Mouse (Mus musculus): Measurements from ENCODE around the gene Parpbp. TPM values are rescaled to one million over a fixed set of nuclear protein-coding genes. Genes with fewer than 3 reads are reported as not detected.

The Parpbp gene
- total RNA-seq, 4 experiments from 2014 or later = 0.56 to 1.5 (median 0.86) TPM

Other genes with a start within 250 kb of the Parpbp start
- not detected for gene Pmch, start 55.9 kb downstream of the Parpbp start, total RNA-seq (2022)
- 10 to 100 TPM; 10.3 to 13.7 (median 10.7) TPM for gene Nup37, start 51 bp upstream of the Parpbp start, total RNA-seq (2022)
- 10 to 100 TPM; 51.0 to 61.8 (median 56.9) TPM for gene Washc3, start 54.2 kb upstream of the Parpbp start, total RNA-seq (2022)
- 10 to 100 TPM in 2 of 4 experiments, 1 to 10 TPM in 2; 9.3 to 26.6 (median 12.7) TPM for gene Dram1, start 232.1 kb upstream of the Parpbp start, total RNA-seq (2022)
- 10 to 100 TPM; 29.6 to 40.1 (median 34.0) TPM for gene Gnptab, start 232.2 kb upstream of the Parpbp start, total RNA-seq (2022)